Mouse (Mus musculus) small intestine, adult 2 months (tissue): ENCODE measurements around the gene Aif1. TPM values are rescaled to one million over a fixed set of nuclear protein-coding genes. Genes with fewer than 3 reads are reported as not detected.
A peak's percentile ranks its signal among the peaks of the same experiment; 100 is the strongest.

Experiments
- H3K27ac ChIP-seq: fragments of 200-500 bp; 2 replicates; pipeline ENCODE4 v1.5.1; 2012; ENCODE audit warnings: low read depth, low read length, control low read depth, inconsistent platforms; ENCODE audit not compliant: insufficient read depth
- H3K27me3 ChIP-seq: fragments of 200-500 bp; 2 replicates; pipeline ENCODE4 v1.6.1; 2012; ENCODE audit warnings: mild to moderate bottlenecking, moderate library complexity, low read length, inconsistent platforms; ENCODE audit not compliant: control insufficient read depth, insufficient read depth
- H3K36me3 ChIP-seq: fragments of 200-500 bp; 2 replicates; pipeline ENCODE4 v1.6.1; 2012; ENCODE audit warnings: mild to moderate bottlenecking, low read length, control low read depth, inconsistent platforms; ENCODE audit not compliant: control insufficient read depth, insufficient read depth
- H3K4me1 ChIP-seq: fragments of 200-500 bp; 2 replicates; pipeline ENCODE4 v1.6.1; 2012; ENCODE audit warnings: low read length, inconsistent platforms, mixed read lengths; ENCODE audit not compliant: control insufficient read depth, insufficient read depth, insufficient read length
- H3K4me3 ChIP-seq: fragments of 200-500 bp; 2 replicates; pipeline ENCODE4 v1.5.1; 2012; ENCODE audit warnings: low read depth, mild to moderate bottlenecking, control low read depth, inconsistent platforms, low read length, moderate library complexity
- CTCF ChIP-seq: fragments of 200-500 bp; IDR thresholded peaks from 2 replicates; pipeline ENCODE4 v1.5.1; 2012; ENCODE audit warnings: low read depth, mild to moderate bottlenecking, control low read depth, inconsistent platforms, low read length, moderate library complexity, mixed read lengths; ENCODE audit not compliant: insufficient replicate concordance, insufficient read length; ENCODE audit errors: extremely low read depth
- POLR2A ChIP-seq: fragments of 200-500 bp; IDR thresholded peaks from 2 replicates; pipeline ENCODE4 v1.6.1; 2012; ENCODE audit warnings: low read depth, mild to moderate bottlenecking, control low read depth, inconsistent platforms, low read length, moderate library complexity
- WGBS: fragments of 180-500 bp; shearing (Covaris S2); methylation state at CpG from one replicate; pipeline ENCODE4 v1.1.7; 2018; 5-methylcytosine and 5-hydroxymethylcytosine counted together
- polyA plus RNA-seq: library from polyadenylated mRNA; depleted of rRNA; stranded (reverse); fragments of >200 nt; gene quantifications from 2 replicates; pipeline ENCODE4 v1.2.3, GENCODE M21; 2012; rRNA removed

Gene Aif1
- 0.36 and 1.6 TPM in 2 replicates for polyA plus RNA-seq

DNA sequence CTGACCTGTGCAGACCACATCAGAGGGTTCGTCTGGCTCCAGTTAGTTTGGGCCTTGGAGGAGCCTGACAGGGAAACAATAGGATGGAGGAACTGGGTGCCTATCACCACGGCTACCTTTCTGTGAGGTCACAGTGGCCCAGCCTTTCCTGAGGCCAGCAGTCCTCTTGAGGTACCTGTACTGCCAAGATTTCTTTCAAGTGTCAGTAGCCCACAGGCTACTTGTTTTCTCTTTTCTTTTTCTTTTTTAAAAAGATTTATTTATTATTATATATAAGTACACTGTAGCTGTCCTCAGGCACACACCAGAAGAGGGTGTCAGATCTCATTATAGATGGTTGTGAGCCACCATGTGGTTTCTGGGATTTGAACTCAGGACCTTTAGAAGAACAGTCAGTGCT, at the start of gene Aif1:
Gene Aif1 (minus strand): TSS at position 101 of the 400 bp plus-strand sequence.
- TF ChIP-seq POLR2A (no peak), CTCF (no peak)
- Histone ChIP-seq H3K27ac (peak within 1 kb of the TSS; percentile 20; the same call in 1 of the 2 replicates), H3K4me3 (no peak within 1 kb of the TSS), H3K36me3 (no peaks in the 10 kb centered on the region), H3K4me1 (peaks cover 18% of the 10 kb centered on the region), H3K27me3 (no peaks in the 10 kb centered on the region)
- WGBS, result 60% methylated on average over 2 of the region's 2 CpGs

DNA sequence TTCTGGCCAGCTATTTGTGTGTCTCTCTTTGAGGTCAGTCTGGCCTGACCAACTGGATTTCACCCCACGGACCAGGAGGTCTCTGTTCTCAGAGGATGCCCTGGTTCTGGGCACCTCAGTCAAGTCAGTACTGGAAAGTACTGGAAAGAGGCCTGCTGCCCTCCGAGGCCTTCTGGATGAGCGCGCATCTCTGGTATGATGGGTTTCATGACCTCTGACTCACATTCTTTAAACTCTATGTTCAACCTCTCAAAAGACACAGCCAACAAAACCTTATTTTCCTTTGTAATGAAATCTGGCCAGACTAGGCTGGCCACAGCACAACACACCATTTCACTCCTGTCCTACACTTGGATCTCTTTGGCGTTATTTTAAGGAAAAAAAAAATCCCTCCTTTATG, 49.6 kb upstream of the Aif1 start:
- peaks cover 28% of the 10 kb centered on the region for H3K36me3 ChIP-seq
- no peak overlapping the region for H3K4me3 ChIP-seq
- H3K27ac ChIP-seq, result no peak overlapping the region
- 93% methylated on average over 5 of the region's 5 CpGs for WGBS
- H3K27me3 ChIP-seq, result no peaks in the 10 kb centered on the region
- TF ChIP-seq POLR2A, result no peak
- H3K4me1 ChIP-seq, result peaks cover 8% of the 10 kb centered on the region; the same call in 1 of the 2 replicates

DNA sequence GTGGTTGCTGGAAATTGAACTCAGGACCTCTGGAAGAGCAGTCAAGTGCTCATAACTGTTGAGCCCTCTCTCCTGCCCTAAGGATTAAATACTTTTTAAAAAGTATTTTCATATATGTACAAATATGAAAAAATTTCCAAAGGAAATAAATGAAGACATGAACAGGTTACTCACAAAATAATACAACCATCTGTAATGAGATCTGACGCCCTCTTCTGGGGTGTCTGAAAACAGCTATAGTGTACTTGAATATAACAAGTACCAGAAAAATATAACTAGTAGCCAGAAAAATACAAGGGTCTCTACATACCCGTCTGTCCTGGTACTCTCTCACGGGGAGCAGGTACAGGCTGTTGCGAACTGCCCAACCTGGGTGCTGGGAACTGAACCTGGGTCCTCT, 48.8 kb upstream of the Aif1 start:
- Histone ChIP-seq H3K36me3 (peaks cover 32% of the 10 kb centered on the region), H3K4me3 (no peak overlapping the region), H3K27me3 (no peaks in the 10 kb centered on the region), H3K4me1 (peaks cover 13% of the 10 kb centered on the region), H3K27ac (no peak overlapping the region)
- 95% methylated on average over 4 of the region's 4 CpGs for whole genome bisulfite sequencing
- no peak for TF ChIP-seq CTCF
- TF ChIP-seq POLR2A, result no peak

DNA sequence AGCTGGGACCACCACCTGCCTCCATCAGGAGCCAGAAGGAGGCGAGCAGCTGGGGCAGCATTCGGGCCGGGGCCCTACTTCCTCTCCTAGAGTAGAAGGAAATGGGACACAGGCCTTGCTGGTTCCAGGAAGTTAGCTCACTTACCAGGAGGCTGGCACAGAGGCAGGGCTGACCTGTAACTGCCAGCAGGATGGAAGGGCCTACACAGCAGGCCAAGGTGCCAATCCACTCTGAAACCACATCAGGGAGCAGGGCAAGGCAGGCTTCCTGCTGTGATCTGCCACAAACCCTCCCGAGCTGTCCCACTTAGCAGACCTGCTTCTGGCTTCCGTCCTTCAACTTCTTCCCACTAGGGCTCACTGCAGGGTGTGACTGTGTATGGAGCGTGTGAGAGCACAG, 46.4 kb upstream of the Aif1 start:
- TF ChIP-seq POLR2A (no peak), CTCF (no peak)
- 64% methylated on average over 6 of the region's 6 CpGs for WGBS
- H3K27ac ChIP-seq, result peak overlapping the region; percentile 7; the same call in 1 of the 2 replicates
- peaks cover 18% of the 10 kb centered on the region for H3K4me1 ChIP-seq
- peaks cover 17% of the 10 kb centered on the region for H3K36me3 ChIP-seq
- no peaks in the 10 kb centered on the region for H3K27me3 ChIP-seq
- H3K4me3 ChIP-seq, result no peak overlapping the region

DNA sequence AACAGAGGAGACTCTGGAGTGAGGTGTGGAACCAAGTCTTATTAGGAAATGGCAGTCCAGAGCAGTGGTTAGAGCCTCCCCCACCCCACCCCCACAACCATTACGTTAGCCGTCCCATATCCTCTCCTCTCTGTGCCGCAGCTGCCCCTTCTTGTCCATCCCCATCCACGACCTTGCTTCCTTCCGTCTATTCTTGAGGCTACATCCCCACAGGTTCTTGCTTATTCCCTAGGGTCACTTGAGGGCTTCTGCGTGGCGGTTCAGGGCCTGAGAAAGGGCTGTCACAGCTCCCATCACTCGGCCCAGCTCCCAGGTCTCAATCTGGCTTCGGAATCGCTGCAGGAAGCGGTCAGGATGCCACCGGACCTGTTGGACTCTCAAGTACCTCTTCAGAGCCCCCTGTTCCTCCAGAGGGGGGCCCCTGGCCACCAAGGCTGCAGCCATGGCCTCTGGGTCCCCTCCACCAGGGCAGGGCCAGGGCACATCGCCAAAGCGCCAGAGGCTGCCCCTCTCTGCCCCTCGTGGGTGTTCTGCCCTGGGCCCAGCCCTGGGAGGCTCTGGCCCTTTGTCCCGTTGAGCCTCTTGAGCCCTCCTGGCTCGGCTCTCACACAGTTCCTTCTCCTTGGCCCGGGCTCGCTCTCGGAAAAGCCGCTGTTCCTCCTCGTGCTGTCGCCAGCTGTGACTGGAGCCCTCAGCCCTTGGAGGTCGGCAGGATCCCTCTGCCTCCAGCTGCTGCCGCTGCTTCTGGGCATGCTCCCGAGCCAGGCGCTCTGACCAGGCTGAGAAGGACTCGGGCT, 44.5 kb upstream of the Aif1 start, which contains the start of gene Gm16181:
Gene Gm16181 (plus strand): TSS at position 679 of the 797 bp plus-strand sequence.
- H3K4me1 ChIP-seq, result peaks cover 18% of the 10 kb centered on the region
- no peak within 1 kb of the TSS for H3K27ac ChIP-seq
- H3K27me3 ChIP-seq, result no peaks in the 10 kb centered on the region
- H3K4me3 ChIP-seq, result no peak within 1 kb of the TSS
- H3K36me3 ChIP-seq, result peaks cover 15% of the 10 kb centered on the region
- TF ChIP-seq CTCF (no peak), POLR2A (no peak)
- 70% methylated on average over 28 of the region's 28 CpGs for WGBS

DNA sequence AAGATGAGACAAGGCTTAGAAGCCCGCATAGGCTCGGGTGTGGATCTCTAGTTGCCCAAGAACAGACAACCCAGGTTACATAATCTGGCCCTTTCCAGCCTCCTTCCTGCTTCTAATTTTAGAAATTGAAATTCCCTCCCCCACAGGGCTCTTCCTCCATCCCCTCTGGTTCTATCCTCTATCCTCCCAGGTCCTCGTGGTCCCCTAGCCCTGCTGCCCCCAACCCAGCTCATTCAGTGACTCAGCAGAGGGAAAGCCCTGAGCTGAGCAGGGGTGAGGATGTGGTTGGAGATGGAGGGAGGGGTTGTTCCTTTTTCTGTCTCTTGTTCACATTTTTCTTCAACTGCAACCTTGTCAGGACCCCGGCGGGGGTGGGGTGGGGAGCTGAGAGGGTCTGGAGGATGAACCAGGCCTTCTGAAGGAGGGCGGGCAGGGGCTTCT, 43.8 kb upstream of the Aif1 start:
- 0 out of 2 replicates have a peak overlapping the region, but pooled peaks have one; percentile 6 for H3K27ac ChIP-seq
- 60% methylated on average over 6 of the region's 6 CpGs for WGBS
- peaks cover 18% of the 10 kb centered on the region for H3K4me1 ChIP-seq

DNA sequence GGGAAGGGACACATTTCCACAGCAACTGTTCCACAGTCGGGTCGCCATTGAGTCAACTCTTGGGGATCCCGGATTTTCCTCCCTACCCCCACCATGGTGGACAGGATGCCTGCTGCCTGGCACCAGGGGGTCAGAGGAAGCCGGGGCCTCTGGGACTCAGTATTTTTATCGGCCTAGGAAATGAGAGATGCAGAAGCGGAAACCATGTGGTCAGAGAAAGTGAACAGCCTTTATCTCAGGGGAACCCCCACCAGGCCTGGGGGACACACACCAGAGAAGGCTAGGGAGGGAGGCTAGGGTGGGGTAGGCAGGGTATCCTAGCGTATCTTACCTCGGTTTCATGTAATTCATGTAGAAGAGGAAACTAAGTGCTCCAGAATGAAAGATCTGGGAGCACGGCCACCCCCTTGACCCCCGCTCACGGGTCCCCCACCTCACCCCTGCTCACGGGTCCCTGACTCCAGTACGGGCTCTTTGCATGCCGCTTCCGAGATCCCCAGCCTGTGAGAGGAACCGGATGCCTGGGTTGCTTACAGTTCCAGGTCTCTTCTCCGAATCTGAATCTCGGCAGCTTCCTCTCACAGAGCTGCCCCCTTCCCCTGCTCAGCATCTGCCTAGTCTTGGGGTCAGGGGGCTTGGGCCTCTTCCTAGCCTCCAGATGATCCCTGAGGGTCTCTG, 42.8 kb upstream of the Aif1 start:
- Histone ChIP-seq H3K36me3 (peaks cover 12% of the 10 kb centered on the region), H3K4me1 (peaks cover 18% of the 10 kb centered on the region), H3K27ac (no peak overlapping the region), H3K4me3 (no peak overlapping the region), H3K27me3 (no peaks in the 10 kb centered on the region)
- WGBS, result 80% methylated on average over 18 of the region's 18 CpGs
- TF ChIP-seq CTCF, result no peak
- no peak for TF ChIP-seq POLR2A

More for the DNA sequence above, 43.8 kb upstream of the Aif1 start:
- Histone ChIP-seq H3K27me3 (no peaks in the 10 kb centered on the region), H3K36me3 (peaks cover 12% of the 10 kb centered on the region), H3K4me3 (no peak overlapping the region)
- TF ChIP-seq CTCF (no peak), POLR2A (no peak)
